In genomic region chr19:25365698-25366097, GRCm38 (mm10) we compare ENCODE assay signal across 24 mouse cellular contexts.
"Had no signal": no experiment of that assay in that cellular context is flagged by ENCODE, and none has a peak within 500 bp of the region (broad histone marks: within the 10 kb centered on the region; RNA-seq: fewer than 3 reads in every experiment).

No protein-coding gene starts in this region.

- DNase-seq: gastrocnemius, adult 2 months; gastrocnemius, postnatal 10 days; gastrocnemius, postnatal 25 days; heart, adult 2 months; heart, postnatal 10 days; heart, postnatal 36 days; kidney, adult 18-20 months; kidney, adult 8-10 months; kidney, postnatal 10 days; kidney, postnatal 25 days; kidney, postnatal 4 days; liver had no signal

- H3K27me3 ChIP-seq: heart, embryonic 13.5 days; heart, embryonic 15.5 days; hindbrain, embryonic 15.5 days; limb, embryonic 12.5 days had no signal

- H3K9me3 ChIP-seq: heart, embryonic 13.5 days; heart, embryonic 15.5 days; hindbrain, embryonic 13.5 days; hindbrain, embryonic 15.5 days; limb, embryonic 10.5 days; limb, embryonic 12.5 days had no signal

- ATAC-seq: forebrain, embryonic 16.5 days; hindbrain, postnatal 0 days had no signal

- H3K9ac ChIP-seq: heart, embryonic 13.5 days; heart, embryonic 15.5 days; hindbrain, embryonic 13.5 days; hindbrain, embryonic 15.5 days; limb, embryonic 12.5 days; liver, embryonic 14.5 days had no signal

- H3K4me2 ChIP-seq: heart, embryonic 13.5 days; heart, embryonic 15.5 days; hindbrain, embryonic 13.5 days; hindbrain, embryonic 15.5 days; limb, embryonic 12.5 days; liver, embryonic 11.5 days had no signal

- H3K27ac ChIP-seq: gastrocnemius, adult 2 months; heart, adult 2 months; heart, embryonic 13.5 days; heart, embryonic 15.5 days; hindbrain, embryonic 13.5 days; hindbrain, embryonic 15.5 days; hindbrain, postnatal 0 days; layer of hippocampus, adult 2 months; left cerebral cortex, adult 2 months; limb, embryonic 10.5 days; limb, embryonic 12.5 days; liver, embryonic 14.5 days had no signal

- H3K36me3 ChIP-seq: heart, embryonic 13.5 days; heart, embryonic 15.5 days; hindbrain, embryonic 13.5 days; hindbrain, embryonic 15.5 days; limb, embryonic 10.5 days; limb, embryonic 12.5 days had no signal

- H3K4me3 ChIP-seq: gastrocnemius, adult 2 months; heart, adult 2 months; heart, embryonic 13.5 days; heart, embryonic 15.5 days; hindbrain, embryonic 13.5 days; hindbrain, embryonic 15.5 days; layer of hippocampus, adult 2 months; left cerebral cortex, adult 2 months; limb, embryonic 10.5 days; limb, embryonic 12.5 days had no signal
